Mouse (Mus musculus) liver, embryonic 14.5 days (tissue): ENCODE results near the gene Ambra1.

Experiments
- CTCF ChIP-seq: IDR thresholded peaks from 2 replicates; pipeline ENCODE4 v1.5.1; 2016; ENCODE audit warnings: antibody characterized with exemption, low read depth, control low read depth
- EP300 ChIP-seq: IDR thresholded peaks from 2 replicates; pipeline ENCODE4 v1.6.1; 2016; ENCODE audit warnings: antibody characterized with exemption, low read depth

DNA sequence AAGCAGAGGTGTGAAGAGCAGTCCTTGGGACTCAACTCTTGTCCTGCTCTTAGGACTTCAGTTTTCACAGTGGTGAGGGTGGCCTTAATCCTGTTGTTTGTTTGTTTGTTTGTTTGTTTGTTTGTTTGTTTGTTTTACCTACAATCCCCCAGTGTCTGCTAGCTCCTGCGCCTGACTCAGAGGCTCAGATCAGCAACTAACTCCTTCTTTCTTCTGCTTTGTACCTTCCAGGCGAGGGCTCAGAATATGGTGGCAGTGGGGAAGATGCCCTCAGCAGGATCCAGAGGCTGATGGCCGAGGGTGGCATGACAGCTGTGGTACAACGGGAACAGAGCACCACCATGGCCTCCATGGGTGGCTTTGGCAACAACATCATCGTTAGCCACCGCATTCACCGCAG is 187.2 kb downstream of the Ambra1 start:
- TF ChIP-seq CTCF (no peak), EP300 (no peak)
